10 mouse cellular contexts compared by ENCODE assay signal in the genomic region with DNA sequence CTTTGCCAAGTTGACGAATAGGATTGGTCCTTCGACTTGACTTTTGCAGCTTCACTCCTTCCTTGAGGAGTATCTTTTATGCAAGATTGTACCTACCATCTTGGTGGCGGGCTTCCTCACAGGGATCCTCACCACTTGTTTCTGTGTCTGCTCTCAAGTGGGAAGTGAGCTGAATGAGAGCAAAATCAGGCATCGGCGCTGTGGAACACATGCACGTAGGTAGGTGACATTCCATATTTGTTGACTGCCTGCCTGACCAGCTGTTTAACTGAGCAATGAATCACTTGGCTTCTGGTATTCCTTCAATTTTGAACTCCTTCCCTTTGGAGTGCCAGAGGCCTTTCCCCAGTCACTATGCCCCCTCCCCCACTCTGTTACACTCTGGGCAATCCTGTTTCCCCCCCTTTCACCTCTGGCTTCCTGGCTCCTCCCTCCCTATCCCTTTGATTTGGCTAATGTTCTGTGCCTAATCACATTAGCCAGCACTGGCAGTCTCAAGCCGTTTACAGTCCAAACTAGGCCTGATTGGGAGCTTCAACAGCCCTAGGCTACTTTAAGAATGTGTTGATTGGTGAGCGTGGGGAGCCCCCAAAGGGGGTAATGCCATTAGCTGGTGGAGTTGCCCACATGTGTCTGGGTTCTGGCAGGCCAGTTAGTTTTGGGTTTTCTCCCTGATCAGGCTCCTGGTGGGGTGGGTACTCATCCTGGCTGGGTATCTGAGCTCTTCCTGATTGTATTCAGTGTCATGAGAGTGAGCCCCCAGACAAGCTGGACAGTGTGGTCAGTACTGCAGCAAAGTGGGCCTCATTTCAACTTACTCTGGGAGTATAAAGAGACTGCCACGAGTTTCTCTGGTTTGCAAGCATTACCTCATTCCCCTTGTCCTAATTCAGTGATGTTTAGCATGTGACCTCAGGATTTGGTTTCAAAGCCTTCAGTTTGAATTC.
DNase-seq lines count a peak whose midpoint lies in the region; ATAC-seq lines count a peak whose summit lies in the region.
"Had no signal": no experiment of that assay in that cellular context is flagged by ENCODE, and none has a peak within 500 bp of the region (broad histone marks: within the 10 kb centered on the region; RNA-seq: fewer than 3 reads in every experiment).

No protein-coding gene starts in this region.

- H3K4me3 ChIP-seq in embryonic facial prominence, embryonic 14.5 days (ENCODE audit: low read depth, low read length), result no peak overlapping the region
- no peak overlapping the region for H3K4me3 ChIP-seq in hindbrain, embryonic 14.5 days (replicated peaks; ENCODE audit: low read length)
- no peak overlapping the region for H3K4me3 ChIP-seq in neural tube, embryonic 11.5 days (ENCODE audit: low read depth, low read length)
- no peak overlapping the region for H3K4me3 ChIP-seq in liver, embryonic 11.5 days (ENCODE audit: low read depth, low read length)

- no peaks in the 10 kb centered on the region for H3K27me3 ChIP-seq in embryonic facial prominence, embryonic 14.5 days (replicated peaks; ENCODE audit: control insufficient read depth, insufficient read depth, low read length)
- H3K27me3 ChIP-seq in hindbrain, embryonic 14.5 days (ENCODE audit: control insufficient read depth, insufficient read depth, low read length), result peaks cover 7% of the 10 kb centered on the region; the same call in 1 of the 2 replicates
- no peaks in the 10 kb centered on the region for H3K27me3 ChIP-seq in neural tube, embryonic 11.5 days (ENCODE audit: control insufficient read depth, insufficient read depth, low read length)
- H3K27me3 ChIP-seq in liver, embryonic 11.5 days (replicated peaks; ENCODE audit: control insufficient read depth, insufficient read depth, low read length), result no peaks in the 10 kb centered on the region

- H3K4me1 ChIP-seq in embryonic facial prominence, embryonic 14.5 days (ENCODE audit: control insufficient read depth, insufficient read depth, low read length), result peaks cover 21% of the 10 kb centered on the region
- peaks cover 11% of the 10 kb centered on the region; the same call in 1 of the 2 replicates for H3K4me1 ChIP-seq in hindbrain, embryonic 14.5 days (replicated peaks; ENCODE audit: control insufficient read depth, insufficient read depth, low read length)
- H3K4me1 ChIP-seq in neural tube, embryonic 11.5 days (ENCODE audit: control insufficient read depth, insufficient read depth, low read length), result peaks cover 14% of the 10 kb centered on the region
- no peaks in the 10 kb centered on the region for H3K4me1 ChIP-seq in liver, embryonic 11.5 days (replicated peaks; ENCODE audit: control insufficient read depth, insufficient read depth, low read length)

- 52% methylated on average over 9 of the region's 9 CpGs for WGBS in embryonic facial prominence, embryonic 14.5 days
- 54% methylated on average over 9 of the region's 9 CpGs for WGBS in hindbrain, embryonic 14.5 days
- 51% methylated on average over 9 of the region's 9 CpGs for WGBS in neural tube, embryonic 11.5 days
- 59% methylated on average over 9 of the region's 9 CpGs for WGBS in liver, embryonic 11.5 days

- no peak overlapping the region for H3K4me2 ChIP-seq in embryonic facial prominence, embryonic 14.5 days (ENCODE audit: low read depth, low read length)
- no peak overlapping the region for H3K4me2 ChIP-seq in hindbrain, embryonic 14.5 days (replicated peaks)
- H3K4me2 ChIP-seq in neural tube, embryonic 11.5 days (ENCODE audit: low read depth), result no peak overlapping the region
- H3K4me2 ChIP-seq in liver, embryonic 11.5 days, result no peak overlapping the region

- no peak overlapping the region for H3K9ac ChIP-seq in embryonic facial prominence, embryonic 14.5 days (ENCODE audit: low read depth, low read length)
- H3K9ac ChIP-seq in hindbrain, embryonic 14.5 days, result no peak overlapping the region
- H3K9ac ChIP-seq in neural tube, embryonic 11.5 days (ENCODE audit: low read length), result no peak overlapping the region
- no peak overlapping the region for H3K9ac ChIP-seq in liver, embryonic 11.5 days (ENCODE audit: low read depth, low read length)
- H3K9ac ChIP-seq: liver, embryonic 14.5 days had no signal

- peak; percentile 71; the same call in 1 of the 2 replicates for ATAC-seq in embryonic facial prominence, embryonic 14.5 days (ENCODE audit: low read depth)
- peak; percentile 77 for ATAC-seq in hindbrain, embryonic 14.5 days (ENCODE audit: low FRiP score)
- peak; percentile 89 for ATAC-seq in neural tube, embryonic 11.5 days (ENCODE audit: insufficient read depth, low FRiP score, low TSS enrichment)
- ATAC-seq in CD4-positive, CD25-positive, alpha-beta regulatory T cell, adult 4 months, result no peak
- ATAC-seq in liver, embryonic 11.5 days (replicated peaks; ENCODE audit: low FRiP score), result no peak

- H3K27ac ChIP-seq in embryonic facial prominence, embryonic 14.5 days (replicated peaks; ENCODE audit: low read depth, low read length), result no peak overlapping the region
- H3K27ac ChIP-seq in hindbrain, embryonic 14.5 days, result no peak overlapping the region
- no peak overlapping the region for H3K27ac ChIP-seq in neural tube, embryonic 11.5 days (ENCODE audit: low read depth, low read length)
- H3K27ac ChIP-seq in liver, embryonic 11.5 days (ENCODE audit: low read depth, low read length), result no peak overlapping the region
- H3K27ac ChIP-seq: liver, embryonic 14.5 days had no signal

- H3K36me3 ChIP-seq in embryonic facial prominence, embryonic 14.5 days (ENCODE audit: control insufficient read depth, insufficient read depth, low read length), result no peaks in the 10 kb centered on the region
- H3K36me3 ChIP-seq in hindbrain, embryonic 14.5 days (replicated peaks; ENCODE audit: control insufficient read depth, insufficient read depth), result no peaks in the 10 kb centered on the region
- H3K36me3 ChIP-seq in neural tube, embryonic 11.5 days (ENCODE audit: control insufficient read depth, insufficient read depth, low read length), result no peaks in the 10 kb centered on the region
- H3K36me3 ChIP-seq in liver, embryonic 11.5 days (ENCODE audit: control insufficient read depth, insufficient read depth, low read length), result no peaks in the 10 kb centered on the region

- peak; percentile 37 for DNase-seq in layer of hippocampus, adult 9-11 months
- no peak for DNase-seq in layer of hippocampus, adult 9-10 months (ENCODE audit: low spot score)
- DNase-seq in embryonic facial prominence, embryonic 14.5 days (ENCODE audit: low spot score), result peak; percentile 61
- DNase-seq in hindbrain, embryonic 14.5 days (ENCODE audit: low spot score), result no peak
- DNase-seq in neural tube, embryonic 11.5 days (ENCODE audit: low spot score), result peak; percentile 65
- DNase-seq in testis, postnatal 10 days (ENCODE audit: low spot score), result no peak
- DNase-seq in liver, embryonic 11.5 days (ENCODE audit: low spot score), result no peak
- DNase-seq: cerebellum, adult 9-10 months had no signal

- H3K9me3 ChIP-seq in embryonic facial prominence, embryonic 14.5 days (ENCODE audit: control insufficient read depth, low read length), result no peaks in the 10 kb centered on the region
- H3K9me3 ChIP-seq in hindbrain, embryonic 14.5 days (ENCODE audit: control insufficient read depth, low read length), result no peaks in the 10 kb centered on the region
- no peaks in the 10 kb centered on the region for H3K9me3 ChIP-seq in neural tube, embryonic 11.5 days (ENCODE audit: control insufficient read depth, low read length)
- H3K9me3 ChIP-seq in liver, embryonic 11.5 days (ENCODE audit: control insufficient read depth, low read length), result no peaks in the 10 kb centered on the region

Comparison
In these comparisons a context has a peak if more than half of its experiments do, and no peak if none do; other contexts are left out.
1. DNase-seq: peak in layer of hippocampus, adult 9-11 months (single experiment), embryonic facial prominence, embryonic 14.5 days (single experiment) and neural tube, embryonic 11.5 days (single experiment); none in layer of hippocampus, adult 9-10 months (single experiment), hindbrain, embryonic 14.5 days (single experiment), testis, postnatal 10 days (single experiment) and liver, embryonic 11.5 days (single experiment).
2. ATAC-seq: peak in embryonic facial prominence, embryonic 14.5 days (single experiment), hindbrain, embryonic 14.5 days (single experiment) and neural tube, embryonic 11.5 days (single experiment); none in CD4-positive, CD25-positive, alpha-beta regulatory T cell, adult 4 months (single experiment) and liver, embryonic 11.5 days (single experiment).